Mouse (Mus musculus): ENCODE measurements at regions not wholly inside any gene's neighbourhood (a gene's known extent, or its start where the extent isn't known, plus 50 kb on each side); places are given as distances from the start of the nearest gene placed in this dataset.
"Not testable (repeated sequence)": the region's sequence is repeated elsewhere in the genome, so short reads cannot be mapped to it uniquely, and the experiment has no call there.

DNA sequence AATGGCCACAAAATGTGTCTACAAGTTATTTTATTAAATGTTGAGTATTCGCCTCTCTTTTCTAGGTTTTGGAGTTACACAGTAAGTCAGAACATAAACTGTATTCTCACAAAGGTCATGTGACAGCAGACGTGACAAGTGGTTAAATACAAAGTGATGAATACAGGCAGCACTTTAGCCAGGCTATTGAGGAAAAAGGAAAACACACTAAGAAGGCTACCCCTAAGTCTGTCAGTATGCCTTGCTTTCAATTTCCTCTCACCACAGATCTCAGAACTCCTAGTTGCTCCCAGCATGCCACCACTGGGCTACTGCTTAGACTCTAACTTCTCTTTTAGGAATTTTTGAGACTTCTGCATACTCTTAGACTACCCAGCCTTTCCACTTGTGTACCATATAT, 297.9 kb upstream of the Pex5l start:
- DNase-seq (ENCODE audit: low read depth, low spot score): no peak

GRCm38 (mm10) chr3:33440500-33440899, 297.5 kb upstream of the Pex5l start:
- DNase-seq (ENCODE audit: low read depth, low spot score): peak; percentile 93

GRCm38 (mm10) chr3:33416922-33417321, 273.9 kb upstream of the Pex5l start:
- peak; percentile 50 for DNase-seq (ENCODE audit: low read depth, low spot score)

- DNase-seq (ENCODE audit: low read depth, low spot score): peak; percentile 81
Observed at GRCm38 (mm10) chr3:33416321-33416720, 273.3 kb upstream of the Pex5l start.

DNA sequence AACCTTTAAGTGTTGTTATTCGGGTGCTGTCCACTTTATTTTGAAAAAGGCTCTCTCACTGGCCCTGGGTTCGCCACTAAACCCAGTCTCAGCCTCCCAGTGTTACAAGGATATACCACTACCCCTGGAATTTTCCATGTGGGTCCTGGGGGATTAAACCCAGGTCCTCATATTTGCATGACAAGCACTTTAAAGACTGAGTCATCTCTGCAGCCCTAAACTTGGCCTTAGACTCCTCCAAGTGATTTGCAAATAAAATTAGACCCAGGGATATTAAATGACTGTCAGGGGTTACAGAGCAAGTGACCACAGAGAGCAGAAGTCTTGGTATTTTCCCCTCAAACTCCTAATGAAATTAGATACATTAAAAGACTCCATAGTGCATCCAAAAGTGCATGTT, 258.9 kb upstream of the Pex5l start:
- no peak for DNase-seq (ENCODE audit: low read depth, low spot score)

DNA sequence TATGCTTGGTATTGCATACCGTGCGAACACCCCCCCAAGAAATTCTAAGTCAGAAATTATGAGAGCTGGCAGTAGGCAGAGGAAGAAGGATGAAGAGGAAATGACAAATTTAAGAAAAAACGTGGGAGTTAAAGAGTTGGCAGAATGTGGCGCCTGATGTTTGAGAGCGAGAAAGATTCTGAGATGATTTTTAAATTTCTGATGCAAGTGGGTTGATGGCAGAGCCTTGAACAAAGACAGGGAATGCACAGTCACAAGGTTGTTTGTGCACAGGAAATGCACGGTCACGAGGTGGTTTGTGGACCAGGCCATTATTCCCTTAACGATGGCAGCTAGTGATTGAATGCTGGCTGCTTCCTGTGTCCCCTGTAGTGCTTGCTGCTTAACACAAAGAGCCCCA, 256.3 kb upstream of the Pex5l start:
- peak; percentile 85 for DNase-seq (ENCODE audit: low read depth, low spot score)

DNA sequence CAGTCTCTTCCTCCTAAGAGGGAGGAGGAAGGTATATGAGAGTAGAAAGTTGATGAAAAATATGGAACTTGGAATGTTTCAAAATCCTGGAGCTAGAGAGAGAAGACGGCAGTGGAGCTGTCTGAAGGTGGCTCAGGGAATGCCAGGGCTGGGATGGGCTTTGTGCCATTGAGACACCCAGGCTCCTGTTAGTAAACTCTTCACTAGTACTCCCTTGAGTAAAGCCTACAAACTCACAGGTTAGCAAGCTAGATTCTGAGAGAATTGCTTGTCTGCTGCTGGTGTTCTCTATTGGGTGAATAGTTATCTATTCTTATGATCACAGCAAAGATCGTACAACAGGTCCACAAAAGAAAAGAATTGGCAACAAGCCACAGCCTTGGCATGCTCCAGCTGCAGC, 255.3 kb upstream of the Pex5l start:
- DNase-seq (ENCODE audit: low read depth, low spot score): peak; percentile 44

DNA sequence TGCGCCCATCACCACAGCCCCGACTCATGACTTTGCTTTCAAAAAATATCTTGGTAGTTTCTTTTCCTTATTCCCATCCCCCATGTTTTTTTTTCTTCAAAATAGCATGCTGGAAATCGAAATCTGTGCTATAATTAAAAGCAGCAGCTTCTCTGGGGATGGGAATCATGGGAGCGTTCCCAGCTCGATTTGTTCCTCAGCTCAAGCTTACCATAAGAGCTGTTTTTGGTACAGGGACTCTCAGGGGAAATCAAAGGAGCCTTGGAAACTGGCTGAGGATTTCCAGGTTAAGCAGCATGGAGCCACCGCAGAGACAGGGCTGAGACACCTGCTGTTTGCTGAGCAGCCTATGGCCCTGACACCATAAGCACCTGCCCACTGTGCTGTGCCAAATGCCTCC, 254.2 kb upstream of the Pex5l start:
- DNase-seq (ENCODE audit: low read depth, low spot score): peak; percentile 82

DNA sequence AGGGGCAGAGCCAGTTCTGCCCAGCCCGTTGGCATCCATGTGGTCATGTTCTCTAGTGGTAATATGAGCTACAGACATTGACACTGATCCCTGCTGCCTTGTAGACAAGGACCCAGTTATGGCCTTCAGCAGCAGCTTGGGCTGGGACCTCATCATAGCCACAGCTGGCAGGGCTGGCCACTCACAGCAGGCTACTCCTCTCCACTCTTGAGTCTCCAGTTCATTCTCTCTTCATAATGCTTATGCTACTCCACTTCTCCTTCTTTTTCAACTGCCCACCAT, 249.4 kb upstream of the Pex5l start:
- no peak for DNase-seq (ENCODE audit: low read depth, low spot score)

GRCm38 (mm10) chr3:33391765-33392540, 248.9 kb upstream of the Pex5l start:
- no peak for DNase-seq (ENCODE audit: low read depth, low spot score)

GRCm38 (mm10) chr3:33388171-33388570, 245.1 kb upstream of the Pex5l start:
- DNase-seq (ENCODE audit: low read depth, low spot score): peak; percentile 84

- no peak for DNase-seq (ENCODE audit: low read depth, low spot score)
Observed at GRCm38 (mm10) chr3:33383622-33384021, 240.6 kb upstream of the Pex5l start.

DNA sequence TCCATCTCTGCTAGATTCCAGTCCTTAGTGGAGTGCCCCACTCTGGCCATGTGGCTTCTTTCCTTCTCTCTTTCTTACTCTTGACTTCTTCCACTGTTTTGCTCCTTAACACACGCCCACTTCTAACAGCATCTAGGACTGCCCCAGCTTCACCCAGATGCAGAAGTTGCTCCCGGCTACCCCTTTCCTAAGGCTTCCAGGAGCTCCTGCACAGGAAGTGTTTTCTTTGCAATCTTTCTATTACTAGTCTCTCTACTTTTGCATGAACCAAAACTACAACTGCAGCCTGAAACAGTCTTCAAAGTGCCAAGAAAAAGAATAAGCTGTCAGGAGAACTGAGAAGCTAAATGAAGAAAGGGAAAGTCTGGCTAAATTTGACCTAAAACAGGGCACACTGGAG, 236.6 kb upstream of the Pex5l start:
- DNase-seq (ENCODE audit: low read depth, low spot score): no peak

- no peak for DNase-seq (ENCODE audit: low read depth, low spot score)
Observed at GRCm38 (mm10) chr3:33375161-33375560, 232.1 kb upstream of the Pex5l start.

- DNase-seq (ENCODE audit: low read depth, low spot score): no peak
Observed at GRCm38 (mm10) chr3:33372806-33373205, 229.8 kb upstream of the Pex5l start.

- peak; percentile 80 for DNase-seq (ENCODE audit: low read depth, low spot score)
Observed at GRCm38 (mm10) chr3:33363521-33363920, 220.5 kb upstream of the Pex5l start.

GRCm38 (mm10) chr3:33360030-33360429, 217.0 kb upstream of the Pex5l start:
- DNase-seq (ENCODE audit: low read depth, low spot score): peak; percentile 80

DNA sequence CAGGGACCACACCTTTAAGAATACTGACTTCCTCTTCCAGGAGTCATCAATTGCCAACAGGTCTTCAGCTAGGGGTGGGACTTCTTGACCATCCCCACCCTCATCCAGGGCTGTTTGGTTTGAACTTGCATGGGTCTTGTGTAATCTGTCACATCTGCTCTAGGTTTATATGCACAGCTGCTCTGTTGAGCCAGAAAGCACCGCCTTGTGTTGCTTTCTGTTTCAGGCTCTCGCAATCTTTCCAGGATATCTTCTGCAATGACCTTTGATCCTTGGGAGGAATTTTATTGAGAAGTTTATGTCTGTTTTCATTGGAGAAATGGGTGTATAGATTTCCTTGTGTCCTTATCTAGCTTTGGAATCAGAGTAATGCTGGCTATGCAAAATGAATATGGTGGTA, 210.8 kb upstream of the Pex5l start:
- no peak for DNase-seq (ENCODE audit: low read depth, low spot score)

DNA sequence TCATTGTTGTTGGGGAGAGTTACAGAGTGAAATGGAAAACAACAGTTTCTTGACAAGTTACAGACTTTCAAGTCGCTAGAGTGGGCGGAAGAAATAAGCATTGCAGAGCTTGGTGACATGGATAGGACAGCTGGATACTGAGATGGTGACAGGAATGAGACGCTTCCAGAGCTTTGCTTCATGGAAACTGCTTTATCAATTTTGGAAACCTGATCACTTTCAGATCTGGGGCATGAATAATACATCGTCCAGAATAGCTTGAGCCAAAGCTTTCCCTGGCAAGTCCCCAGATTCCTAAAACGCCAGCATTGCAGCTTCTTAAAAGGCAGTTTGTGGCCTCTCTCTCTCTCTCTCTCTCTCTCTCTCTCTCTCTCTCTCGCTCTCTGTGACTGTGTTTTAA, 207.9 kb upstream of the Pex5l start:
- DNase-seq (ENCODE audit: low read depth, low spot score): peak; percentile 73

DNA sequence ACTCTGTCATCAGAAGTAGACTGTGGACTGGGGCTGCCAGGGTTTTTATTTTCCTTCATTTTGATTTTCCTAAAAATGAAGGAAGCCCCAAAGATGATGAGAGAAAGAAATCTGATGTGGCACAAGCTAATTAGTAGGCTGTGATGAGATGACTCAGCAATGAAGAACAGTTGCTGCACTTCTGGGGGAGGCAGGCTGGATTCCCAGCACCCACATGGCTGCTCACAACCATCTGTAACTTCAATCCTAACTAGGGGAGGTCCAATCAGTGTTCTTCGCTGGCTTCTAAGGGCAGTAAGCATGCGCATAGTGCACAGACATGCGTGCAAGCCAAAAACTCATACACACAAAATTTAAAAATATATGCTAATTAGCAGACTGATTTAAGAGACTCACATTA, 191.0 kb upstream of the Pex5l start:
- peak; percentile 77 for DNase-seq (ENCODE audit: low read depth, low spot score)

- not testable (repeated sequence) for DNase-seq (ENCODE audit: low read depth, low spot score)
Observed at GRCm38 (mm10) chr3:33317691-33318090, 174.6 kb upstream of the Pex5l start.

DNA sequence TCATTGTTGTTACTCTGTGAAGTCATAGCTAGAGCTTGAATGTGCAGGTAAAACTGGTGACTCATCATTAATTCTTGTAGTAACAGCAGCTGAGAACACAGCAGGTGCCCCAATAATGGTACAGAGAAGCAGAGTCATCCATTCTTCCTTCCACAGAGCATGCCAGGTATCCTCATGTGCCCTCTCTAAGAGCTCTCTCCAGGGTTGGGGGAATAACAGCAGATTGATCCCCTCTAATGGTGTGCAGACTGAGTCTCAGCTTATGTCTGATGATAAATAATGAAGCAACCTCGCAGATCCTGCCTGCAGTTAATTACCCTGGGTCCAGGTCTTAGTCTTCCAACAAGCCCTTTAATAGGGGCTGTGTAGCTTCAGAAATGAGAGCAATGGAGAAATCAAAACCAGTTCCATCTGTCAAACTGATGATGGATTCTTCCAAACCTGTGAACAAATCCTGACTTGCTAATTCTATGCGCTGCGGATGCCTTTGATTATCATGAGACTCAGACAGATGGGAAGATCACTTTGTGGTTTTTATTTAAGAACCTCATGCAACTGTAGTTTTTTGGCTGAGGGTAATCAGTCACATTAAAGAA, 169.3 kb upstream of the Pex5l start:
- peak; percentile 54 for DNase-seq (ENCODE audit: low read depth, low spot score)

- peak; percentile 36 for DNase-seq (ENCODE audit: low read depth, low spot score)
Observed at GRCm38 (mm10) chr3:33308212-33308611, 165.2 kb upstream of the Pex5l start.

DNA sequence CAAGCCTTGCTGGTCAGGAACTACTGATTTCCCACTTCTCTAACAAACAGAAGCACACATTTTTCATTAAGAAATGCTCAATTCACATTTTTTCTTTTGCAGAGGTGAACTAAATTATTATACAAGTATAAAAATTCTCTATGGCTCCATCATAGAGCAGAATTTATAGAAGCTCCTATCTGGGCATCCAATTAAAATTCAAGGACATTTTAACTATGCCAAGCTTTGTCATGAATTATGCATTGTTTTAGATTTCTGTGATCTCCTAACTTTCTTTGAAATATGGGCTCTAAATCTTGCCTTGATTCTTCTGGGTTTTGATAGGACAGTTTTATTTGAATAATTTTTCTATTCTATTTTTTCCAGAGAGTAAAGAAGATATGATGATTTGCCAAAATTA, 163.1 kb upstream of the Pex5l start:
- DNase-seq (ENCODE audit: low read depth, low spot score): peak; percentile 43

Measured in brain, adult 2 months (tissue).